Mouse (Mus musculus) CH12.LX (cell line): ENCODE measurements around the gene Ppox. TPM values are rescaled to one million over a fixed set of nuclear protein-coding genes. Genes with fewer than 3 reads are reported as not detected.

Experiments
- DNase-seq: peaks from one replicate; pipeline ENCODE4 v3.0.0-alpha.2; 2013; ENCODE audit errors: extremely low read depth
- H3K27ac ChIP-seq: 2 replicates; pipeline ENCODE4 v1.5.1; 2012; ENCODE audit warnings: low read depth, mild to moderate bottlenecking, control low read depth, moderate library complexity; ENCODE audit not compliant: insufficient read depth
- H3K27me3 ChIP-seq: replicated peaks from 2 replicates; pipeline ENCODE3; 2012; ENCODE audit warnings: inconsistent platforms
- H3K36me3 ChIP-seq, 2 experiments: replicated peaks in 1 of 2; 2 replicates each; pipeline versions ENCODE3 to v1.6.1; 2012; ENCODE audit warnings: inconsistent platforms in 1 of 2, low read length in 1 of 2, mild to moderate bottlenecking in 1 of 2, mixed read lengths in 1 of 2, moderate library complexity in 1 of 2; ENCODE audit not compliant: control insufficient read depth in 1 of 2, insufficient read depth in 1 of 2
- H3K4me1 ChIP-seq, 2 experiments: 2 replicates each; pipeline ENCODE4 v1.6.1; 2012; ENCODE audit warnings: inconsistent platforms in 1 of 2, moderate library complexity in 1 of 2; ENCODE audit not compliant: insufficient read depth in 2 of 2, control insufficient read depth in 1 of 2
- H3K4me2 ChIP-seq: 2 replicates; pipeline ENCODE4 v1.6.1; 2012; ENCODE audit warnings: low read depth, mild to moderate bottlenecking, control low read depth; ENCODE audit not compliant: poor library complexity, insufficient read depth, severe bottlenecking
- H3K4me3 ChIP-seq, 3 experiments: fragments of 150-350 bp in 1 of 3; sonication (generic) in 1 of 3; replicated peaks in 1 of 3; 2 replicates each; pipeline versions ENCODE3 to v1.5.1; 2011 to 2012; ENCODE audit warnings: low read depth in 2 of 3, low read length in 2 of 3, mild to moderate bottlenecking in 2 of 3, moderate library complexity in 2 of 3, control low read depth in 1 of 3, improper control_type of control experiment in 1 of 3, inconsistent platforms in 1 of 3, mixed read lengths in 1 of 3; ENCODE audit not compliant: poor library complexity in 1 of 3
- H3K79me2 ChIP-seq: replicated peaks from 2 replicates; pipeline ENCODE4 v1.6.1; 2012; ENCODE audit warnings: mild to moderate bottlenecking, moderate library complexity; ENCODE audit not compliant: control insufficient read depth, poor library complexity, insufficient read depth, severe bottlenecking; ENCODE audit errors: extremely low read depth
- H3K9ac ChIP-seq: 2 replicates; pipeline ENCODE4 v1.6.1; 2012; ENCODE audit warnings: low read depth, mild to moderate bottlenecking, control low read depth, moderate library complexity; ENCODE audit not compliant: insufficient read depth
- H3K9me3 ChIP-seq: replicated peaks from 2 replicates; pipeline ENCODE3; 2012; ENCODE audit warnings: low read length, inconsistent platforms, mixed read lengths
- CHD1 ChIP-seq: IDR thresholded peaks from 2 replicates; pipeline ENCODE4 v1.6.1; 2012; ENCODE audit warnings: low read depth, low read length, improper control_type of control experiment, inconsistent platforms
- E2F4 ChIP-seq: IDR thresholded peaks from 2 replicates; pipeline ENCODE4 v1.6.1; 2011; ENCODE audit warnings: low read depth, low read length, improper control_type of control experiment; ENCODE audit not compliant: insufficient replicate concordance
- ELF1 ChIP-seq: IDR thresholded peaks from 2 replicates; pipeline ENCODE4 v1.6.1; 2014; ENCODE audit warnings: low read depth, mild to moderate bottlenecking, inconsistent platforms, low read length, improper control_type of control experiment
- HCFC1 ChIP-seq: IDR thresholded peaks from 2 replicates; pipeline ENCODE4 v1.6.1; 2012; ENCODE audit warnings: low read depth, mild to moderate bottlenecking, inconsistent platforms, low read length, improper control_type of control experiment
- POLR2A ChIP-seq: IDR thresholded peaks from 2 replicates; pipeline ENCODE4 v1.6.1; 2011; ENCODE audit warnings: low read depth, mild to moderate bottlenecking, improper control_type of control experiment, low read length
- RCOR1 ChIP-seq: conservative IDR thresholded peaks from 2 replicates; pipeline ENCODE4 v1.6.1; 2012; ENCODE audit warnings: low read depth, mild to moderate bottlenecking, inconsistent platforms, low read length, improper control_type of control experiment
- SIN3A ChIP-seq: IDR thresholded peaks from 2 replicates; pipeline ENCODE4 v1.6.1; 2012; ENCODE audit warnings: low read length, improper control_type of control experiment, inconsistent platforms
- SMC3 ChIP-seq: IDR thresholded peaks from 2 replicates; pipeline ENCODE4 v1.6.1; 2011; ENCODE audit warnings: low read depth, low read length, improper control_type of control experiment
- USF1 ChIP-seq: IDR thresholded peaks from 2 replicates; pipeline ENCODE4 v1.6.1; 2014; ENCODE audit warnings: low read depth, mild to moderate bottlenecking, inconsistent platforms, low read length, improper control_type of control experiment
- ZMIZ1 ChIP-seq: IDR thresholded peaks from 2 replicates; pipeline ENCODE4 v1.6.1; 2012; ENCODE audit warnings: low read depth, mild to moderate bottlenecking, inconsistent platforms, low read length, improper control_type of control experiment
- ZNF384 ChIP-seq: IDR thresholded peaks from 2 replicates; pipeline ENCODE4 v1.6.1; 2012; ENCODE audit warnings: low read depth, low read length, improper control_type of control experiment, inconsistent platforms
- dilution Hi-C: fragments of 300-500 bp; cut with MboI; formaldehyde crosslinking; loops from 2 replicates; pipeline ENCODE4 v1.14.3; 2020; ENCODE audit warnings: low sequenced_read_pairs; ENCODE audit not compliant: extremely low pct_unique_long_range_greater_than_20kb, extremely low pct_ligation_motif_present
- in situ Hi-C: fragments of 300-500 bp; cut with MboI; formaldehyde crosslinking; loops from 3 replicates; pipeline ENCODE4 v1.14.3; 2019; ENCODE audit warnings: low sequenced_read_pairs, low pct_ligation_motif_present, low pct_unique_long_range_greater_than_20kb, mixed read lengths
- polyA plus RNA-seq: library from polyadenylated mRNA; unstranded; fragments of >175 nt; gene quantifications from 2 replicates; pipeline ENCODE4 v1.2.1, GENCODE M21; 2012; ENCODE audit warnings: low read depth; ENCODE audit not compliant: insufficient read length
- total RNA-seq, 2 experiments: library from RNA; depleted of rRNA; stranded (reverse); fragments of 300-350 nt in 1 of 2; fragments of >200 nt in 1 of 2; gene quantifications; 2 replicates each; pipeline ENCODE4 v1.2.3; 2012 to 2014

The Ppox gene
- total and polyA plus RNA-seq, 3 experiments = 10.5 to 15.1 (median 13.6) TPM

GRCm38 (mm10) chr1:171249913-171250600 is 30.9 kb downstream of the Ppox start, which contains the start of gene Adamts4:
Adamts4 (plus strand) TSS chr1:171250421.
- Histone ChIP-seq H3K27ac (no peak within 1 kb of the TSS), H3K4me3 (no peak within 1 kb of the TSS), H3K27me3 (peaks cover 20% of the 10 kb centered on the region), H3K79me2 (peaks cover 16% of the 10 kb centered on the region), H3K4me2 (peak within 1 kb of the TSS; percentile 21), H3K4me1 (peaks cover 17 to 44% of the 10 kb centered on the region in 2 experiments), H3K9ac (no peak within 1 kb of the TSS), H3K36me3 (peaks cover 1 to 6% of the 10 kb centered on the region in 2 experiments), H3K9me3 (peaks cover 3% of the 10 kb centered on the region)
- in situ Hi-C loops = loop anchor here (5.0 kb wide), 1 partner anchor 33 kb away; no protein-coding TSS in a partner anchor
- dilution Hi-C loops = no loop called here
- TF ChIP-seq SIN3A = no peak
- no peak for TF ChIP-seq ZMIZ1
- no peak for TF ChIP-seq CHD1
- peak; percentile 27; the same call in 1 of the 2 replicates for TF ChIP-seq ELF1
- TF ChIP-seq ZNF384 = peak; percentile 63
- TF ChIP-seq SMC3 = no peak
- TF ChIP-seq RCOR1 = no peak
- TF ChIP-seq USF1 = no peak
- 0 out of 2 replicates have a peak, but pooled peaks have one; percentile 20 for TF ChIP-seq POLR2A
- DNase-seq = no peak

GRCm38 (mm10) chr1:171248386-171249226 is 32.4 kb downstream of the Ppox start:
- no peak for DNase-seq
- 0 out of 2 replicates have a peak overlapping the region, but pooled peaks have one; percentile 8 for H3K9ac ChIP-seq
- dilution Hi-C loops = no loop called here
- H3K4me2 ChIP-seq = no peak overlapping the region
- H3K79me2 ChIP-seq = peaks cover 20% of the 10 kb centered on the region
- TF ChIP-seq E2F4 (no peak), ELF1 (0 out of 2 replicates have a peak, but pooled peaks have one; percentile 8), HCFC1 (peak; percentile 64), CHD1 (no peak)
- peak overlapping the region in 1 of 3 experiments; percentile 46 for H3K4me3 ChIP-seq
- H3K4me1 ChIP-seq = peaks cover 17 to 51% of the 10 kb centered on the region in 2 experiments
- H3K27me3 ChIP-seq = peaks cover 11% of the 10 kb centered on the region
- H3K9me3 ChIP-seq = no peaks in the 10 kb centered on the region
- in situ Hi-C loops = no loop called here
- H3K36me3 ChIP-seq = peaks cover 11 to 18% of the 10 kb centered on the region in 2 experiments
- no peak overlapping the region; the same call in 1 of the 2 replicates for H3K27ac ChIP-seq
